Mouse (Mus musculus): ENCODE data around the gene Gstcd.

GRCm38 (mm10) chr3:133109844-133110243 is 18.0 kb upstream of the Gstcd start:
- TF ChIP-seq CTCF (IDR thresholded peaks at IDR 0.05; ENCODE audit: low read depth, low read length) (no peak), POLR2A (IDR thresholded peaks at IDR 0.05; ENCODE audit: extremely low read depth, insufficient read depth, low read length) (no peak)

All from liver, adult 2 months (tissue).